9 mouse cellular contexts compared by ENCODE assay signal in the genomic region with DNA sequence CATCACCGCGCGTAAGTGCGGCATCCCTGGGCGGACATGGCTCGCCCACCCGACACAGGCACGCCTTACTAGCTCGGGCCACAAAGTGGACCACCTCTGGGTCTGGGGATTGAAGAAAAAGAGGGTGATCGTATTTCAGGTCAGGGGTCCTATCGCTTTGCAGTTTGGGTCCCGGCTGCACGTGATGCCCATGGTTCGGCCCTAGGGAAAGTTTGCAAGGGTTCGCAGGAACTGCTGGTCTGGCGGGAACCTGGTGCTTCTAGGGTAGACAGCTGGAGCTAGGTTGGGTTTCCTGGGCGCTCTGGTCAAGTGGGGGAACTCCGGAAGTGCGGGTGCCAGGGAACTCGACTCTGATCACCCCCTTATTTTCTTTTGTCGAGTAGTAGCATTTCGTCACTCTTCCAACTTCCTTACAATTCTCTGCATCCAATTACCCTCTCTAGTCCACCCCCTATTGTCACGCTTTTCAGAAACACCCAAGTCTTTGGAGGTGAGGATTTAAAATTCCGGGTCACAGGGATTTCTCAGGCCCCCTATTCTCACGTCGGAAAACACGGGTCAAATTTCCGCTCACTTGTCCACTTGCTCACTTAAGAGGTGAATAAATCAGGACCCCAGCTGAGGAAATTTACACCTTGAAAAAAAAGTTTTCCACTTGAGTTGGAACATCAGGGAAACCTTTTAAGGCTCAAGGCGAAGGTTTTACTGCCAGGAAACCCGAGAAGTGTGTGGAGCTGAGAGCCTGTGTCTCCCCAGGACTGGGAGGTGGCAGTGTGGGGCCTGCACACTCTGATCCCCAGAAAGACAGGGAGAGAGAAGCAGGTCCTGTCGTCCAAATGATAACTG. TPM values are rescaled to one million over a fixed set of nuclear protein-coding genes. Genes with fewer than 3 reads are reported as not detected.
DNase-seq lines count a peak whose midpoint lies in the region; ATAC-seq and TF ChIP-seq lines count a peak whose summit lies in the region.
"Had no signal": no experiment of that assay in that cellular context is flagged by ENCODE, and none has a peak within 500 bp of the region (broad histone marks: within the 10 kb centered on the region; RNA-seq: fewer than 3 reads in every experiment).

No protein-coding gene starts in this region.

- no peak for TF ChIP-seq POLR2A in heart, adult 2 months (IDR thresholded peaks at IDR 0.05; ENCODE audit: insufficient read depth, low read depth, low read length)

- ATAC-seq in forebrain, embryonic 16.5 days: 0 out of 2 replicates have a peak, but pooled peaks have one; percentile 4
- ATAC-seq in liver, embryonic 14.5 days (ENCODE audit: insufficient read depth): no peak

- intact Hi-C loops in heart, adult 2 months (cut with DNase I): loop anchor here (5.0 kb wide), 2 partner anchors 77 to 118 kb away; no protein-coding TSS in a partner anchor

- no peak overlapping the region for H3K9ac ChIP-seq in heart, adult 2 months (ENCODE audit: low read depth, low read length)
- no peak overlapping the region; the same call in 1 of the 2 replicates for H3K9ac ChIP-seq in forebrain, embryonic 16.5 days (replicated peaks; ENCODE audit: low read depth, low read length)
- no peak overlapping the region for H3K9ac ChIP-seq in liver, embryonic 14.5 days (replicated peaks)

- H3K9me3 ChIP-seq in E14TG2a.4 (ENCODE audit: low read length): no peaks in the 10 kb centered on the region
- no peaks in the 10 kb centered on the region for H3K9me3 ChIP-seq in forebrain, embryonic 16.5 days (ENCODE audit: control insufficient read depth, low read length)
- no peaks in the 10 kb centered on the region for H3K9me3 ChIP-seq in liver, embryonic 14.5 days (ENCODE audit: control insufficient read depth, low read length)

- no peaks in the 10 kb centered on the region for H3K4me1 ChIP-seq in heart, adult 2 months (ENCODE audit: control insufficient read depth, insufficient read depth, low read length)
- peaks cover 21% of the 10 kb centered on the region for H3K4me1 ChIP-seq in E14TG2a.4 (replicated peaks; ENCODE audit: low read depth, low read length)
- H3K4me1 ChIP-seq in forebrain, embryonic 16.5 days (replicated peaks; ENCODE audit: control insufficient read depth, insufficient read depth, low read length): peaks cover 19% of the 10 kb centered on the region
- no peaks in the 10 kb centered on the region for H3K4me1 ChIP-seq in liver, embryonic 14.5 days (replicated peaks; ENCODE audit: control insufficient read depth in 2 of 2, insufficient read depth in 2 of 2, low read length in 1 of 2)

- H3K4me3 ChIP-seq in heart, adult 2 months: peak overlapping the region; percentile 54
- H3K4me3 ChIP-seq in E14TG2a.4 (replicated peaks; ENCODE audit: low read length): peak overlapping the region; percentile 81
- H3K4me3 ChIP-seq in forebrain, embryonic 16.5 days (replicated peaks; ENCODE audit: low read length): peak overlapping the region; percentile 48
- H3K4me3 ChIP-seq in liver, embryonic 14.5 days (ENCODE audit: insufficient read depth in 1 of 2, low read depth in 2 of 2, low read length in 2 of 2): peak overlapping the region; percentile 1 to 48

- H3K79me2 ChIP-seq in heart, adult 2 months (replicated peaks; ENCODE audit: control insufficient read depth, insufficient read depth, low read length): no peaks in the 10 kb centered on the region

- H3K36me3 ChIP-seq in heart, adult 2 months (ENCODE audit: control insufficient read depth, insufficient read depth, low read length): no peaks in the 10 kb centered on the region
- H3K36me3 ChIP-seq in E14TG2a.4 (ENCODE audit: insufficient read depth, low read length): no peaks in the 10 kb centered on the region
- no peaks in the 10 kb centered on the region for H3K36me3 ChIP-seq in forebrain, embryonic 16.5 days (ENCODE audit: control insufficient read depth, insufficient read depth)
- H3K36me3 ChIP-seq in liver, embryonic 14.5 days (replicated peaks; ENCODE audit: control insufficient read depth, insufficient read depth, low read depth): no peaks in the 10 kb centered on the region

- peak overlapping the region; percentile 89 for H3K4me2 ChIP-seq in forebrain, embryonic 16.5 days (ENCODE audit: low read length)
- H3K4me2 ChIP-seq in liver, embryonic 14.5 days (ENCODE audit: low read depth): no peak overlapping the region; the same call in 1 of the 2 replicates

- 25% methylated on average over 31 of the region's 31 CpGs for WGBS in heart, adult 2 months
- 7% methylated on average over 31 of the region's 31 CpGs for WGBS in forebrain, embryonic 16.5 days
- WGBS in liver, embryonic 14.5 days (ENCODE audit: insufficient replicate concordance): 7% methylated on average over 31 of the region's 31 CpGs

- TF ChIP-seq CTCF in heart, adult 2 months (IDR thresholded peaks at IDR 0.05): no peak
- no peak for TF ChIP-seq CTCF in E14TG2a.4 (conservative IDR thresholded peaks at IDR 0.05; ENCODE audit: low read length)
- no peak for TF ChIP-seq CTCF in liver, embryonic 14.5 days (IDR thresholded peaks at IDR 0.05; ENCODE audit: low read depth)

- H3K27ac ChIP-seq in heart, adult 2 months: no peak overlapping the region
- H3K27ac ChIP-seq in forebrain, embryonic 16.5 days (ENCODE audit: low read length): no peak overlapping the region
- H3K27ac ChIP-seq in liver, embryonic 14.5 days: no peak overlapping the region

- DNase-seq in heart, adult 2 months: no peak
- DNase-seq in heart, postnatal 4 days: no peak
- DNase-seq in liver, embryonic 14.5 days (ENCODE audit: low read depth in 3 of 3, low spot score in 3 of 3): no peak
- no peak for DNase-seq in urinary bladder, postnatal 14 days (ENCODE audit: low spot score)
- DNase-seq in cerebellum, postnatal 36 days: no peak
- no peak for DNase-seq in urinary bladder, postnatal 10 days (ENCODE audit: low spot score)

- peaks cover 22% of the 10 kb centered on the region for H3K27me3 ChIP-seq in heart, adult 2 months (ENCODE audit: control insufficient read depth, insufficient read depth, low read length)
- peaks cover 71% of the 10 kb centered on the region for H3K27me3 ChIP-seq in E14TG2a.4 (ENCODE audit: insufficient read depth, low read length)
- peaks cover 37% of the 10 kb centered on the region for H3K27me3 ChIP-seq in forebrain, embryonic 16.5 days (replicated peaks; ENCODE audit: control insufficient read depth, insufficient read depth, low read length)
- peaks cover 64% of the 10 kb centered on the region for H3K27me3 ChIP-seq in liver, embryonic 14.5 days (ENCODE audit: control insufficient read depth, insufficient read depth, low read length)

- no peak for TF ChIP-seq EP300 in heart, adult 2 months (IDR thresholded peaks at IDR 0.05; ENCODE audit: insufficient read depth, low read depth, low read length)
- no peak for TF ChIP-seq EP300 in liver, embryonic 14.5 days (IDR thresholded peaks at IDR 0.05; ENCODE audit: low read depth)

RNA-seq across cellular contexts. Expression of a gene that starts 1.2 kb away (rescaled TPM):
- 1 to 10 TPM in 1 of 2 experiments, under 1 TPM in 1; 0.59 to 1.2 TPM for total RNA-seq in heart, adult 2 months (2021)
- 0.80 and 1.5 TPM in 2 replicates for polyA plus RNA-seq in heart, adult 2 months (2012; rRNA removed)
- 1 to 10 TPM in 1 of 2 experiments, under 1 TPM in 1; 0.99 to 1.2 TPM for total RNA-seq in heart, postnatal 4 days (2021)
- polyA plus RNA-seq in forebrain, embryonic 16.5 days (2015; fragmentation: Nextera tagmentation; extraction: Ambion mirVana): 1.1 and 2.8 TPM in 2 replicates
- 0.55 and 0.68 TPM in 2 replicates for polyA plus RNA-seq in liver, embryonic 14.5 days (2012; rRNA removed)
- 0.55 and 0.64 TPM in 2 replicates for polyA plus RNA-seq in liver, embryonic 14.5 days (2014; fragmentation: Nextera tagmentation; extraction: Ambion mirVana)
- total RNA-seq: neutrophil, adult 5-6 weeks had no signal

Comparison
In these comparisons a context has a peak if more than half of its experiments do, and no peak if none do; other contexts are left out.
1. H3K4me3 ChIP-seq: peak in every context shown above with its lines; median percentile 81 in E14TG2a.4; 54 in heart, adult 2 months; 48 in forebrain, embryonic 16.5 days; 24 in liver, embryonic 14.5 days.